Mouse (Mus musculus) liver, adult 2 months (tissue): Measurements from ENCODE around the gene Ydjc.
"Not testable (repeated sequence)": the region's sequence is repeated elsewhere in the genome, so short reads cannot be mapped to it uniquely, and the experiment has no call there.

Source experiments
- CTCF ChIP-seq: fragments of 200-500 bp; IDR thresholded peaks from 2 replicates; pipeline ENCODE4 v1.5.1; 2011; ENCODE audit warnings: low read depth, low read length, control low read depth
- POLR2A ChIP-seq: fragments of 200-500 bp; IDR thresholded peaks from 2 replicates; pipeline ENCODE4 v1.6.1; 2011; ENCODE audit warnings: low read length, control low read depth; ENCODE audit not compliant: insufficient read depth; ENCODE audit errors: extremely low read depth

GRCm38 (mm10) chr16:17165478-17165877 is 21.1 kb downstream of the Ydjc start:
- TF ChIP-seq CTCF, POLR2A: not testable (repeated sequence)
